ENCODE assay signal across 25 mouse cellular contexts in genomic region chr5:34800292-34800953, GRCm38 (mm10). TPM values are rescaled to one million over a fixed set of nuclear protein-coding genes. Genes with fewer than 3 reads are reported as not detected.
A peak's percentile ranks its signal among the peaks of the same experiment; 100 is the strongest.
DNase-seq lines count a peak whose midpoint lies in the region; ATAC-seq and TF ChIP-seq lines count a peak whose summit lies in the region.
"Had no signal": no experiment of that assay in that cellular context is flagged by ENCODE, and none has a peak within 500 bp of the region (broad histone marks: within the 10 kb centered on the region; RNA-seq: fewer than 3 reads in every experiment).

No protein-coding gene starts in this region.

- peak; percentile 34 to 71 for TF ChIP-seq EP300 in MEL (IDR thresholded peaks at IDR 0.05; ENCODE audit: low read depth in 1 of 2, low read length in 2 of 2)
- TF ChIP-seq EP300 in liver, embryonic 14.5 days (IDR thresholded peaks at IDR 0.05; ENCODE audit: low read depth): peak; percentile 39; the same call in 1 of the 2 replicates

- ATAC-seq in liver, embryonic 14.5 days (ENCODE audit: insufficient read depth): peak; percentile 90
- 0 out of 2 replicates have a peak, but pooled peaks have one; percentile 17 for ATAC-seq in megakaryocyte progenitor cell, adult 5-6 weeks (replicated peaks; ENCODE audit: poor library complexity)
- ATAC-seq: CD4-positive, CD25-positive, alpha-beta regulatory T cell, adult 4 months; forebrain, embryonic 13.5 days; forebrain, postnatal 0 days; Patski had no signal

- H3K27me3 ChIP-seq in MEL (ENCODE audit: control insufficient read depth in 1 of 2, insufficient read depth in 2 of 2, low read length in 2 of 2): no peaks in the 10 kb centered on the region
- no peaks in the 10 kb centered on the region for H3K27me3 ChIP-seq in liver, embryonic 14.5 days (ENCODE audit: control insufficient read depth, insufficient read depth, low read length)
- H3K27me3 ChIP-seq in kidney, adult 2 months (replicated peaks; ENCODE audit: control insufficient read depth, insufficient read depth, low read length): no peaks in the 10 kb centered on the region
- H3K27me3 ChIP-seq: embryonic facial prominence, embryonic 13.5 days; forebrain, embryonic 13.5 days; heart, embryonic 15.5 days; Patski had no signal

- peaks cover 16 to 42% of the 10 kb centered on the region in 2 experiments for H3K36me3 ChIP-seq in MEL (ENCODE audit: control insufficient read depth in 1 of 2, insufficient read depth in 2 of 2, low read length in 2 of 2)
- peaks cover 25% of the 10 kb centered on the region for H3K36me3 ChIP-seq in liver, embryonic 14.5 days (replicated peaks; ENCODE audit: control insufficient read depth, insufficient read depth, low read depth)
- H3K36me3 ChIP-seq in kidney, adult 2 months (ENCODE audit: control insufficient read depth, insufficient read depth, low read length): peaks cover 4% of the 10 kb centered on the region; the same call in 1 of the 2 replicates

- H3K9ac ChIP-seq in MEL (ENCODE audit: control insufficient read depth, low read depth, low read length, poor library complexity, severe bottlenecking): no peak overlapping the region
- H3K9ac ChIP-seq in liver, embryonic 14.5 days (replicated peaks): no peak overlapping the region
- H3K9ac ChIP-seq: embryonic facial prominence, embryonic 13.5 days; forebrain, embryonic 13.5 days; forebrain, postnatal 0 days; heart, embryonic 15.5 days; hindbrain, embryonic 14.5 days had no signal

- no peak overlapping the region for H3K4me3 ChIP-seq in MEL (ENCODE audit: control insufficient read depth in 1 of 2, insufficient read depth in 1 of 2, low read depth in 2 of 2, low read length in 2 of 2)
- H3K4me3 ChIP-seq in liver, embryonic 14.5 days (ENCODE audit: insufficient read depth in 1 of 2, low read depth in 2 of 2, low read length in 2 of 2): no peak overlapping the region
- no peak overlapping the region for H3K4me3 ChIP-seq in kidney, adult 2 months (ENCODE audit: insufficient read depth, low read depth, low read length)
- H3K4me3 ChIP-seq: embryonic facial prominence, embryonic 13.5 days; forebrain, embryonic 13.5 days; heart, adult 2 months; heart, embryonic 15.5 days had no signal

- no peak overlapping the region; the same call in 1 of the 2 replicates for H3K4me2 ChIP-seq in liver, embryonic 14.5 days (ENCODE audit: low read depth)
- H3K4me2 ChIP-seq: embryonic facial prominence, embryonic 13.5 days; forebrain, embryonic 13.5 days; heart, embryonic 11.5 days; heart, embryonic 15.5 days; hindbrain, embryonic 14.5 days had no signal

- TF ChIP-seq CTCF in MEL (IDR thresholded peaks at IDR 0.05 in 2 of 3, conservative IDR thresholded peaks at IDR 0.05 in 1 of 3; ENCODE audit: control insufficient read depth in 1 of 3, insufficient read depth in 1 of 3, low read depth in 2 of 3, low read length in 3 of 3, poor library complexity in 1 of 3, severe bottlenecking in 1 of 3): no peak
- TF ChIP-seq CTCF in liver, embryonic 14.5 days (IDR thresholded peaks at IDR 0.05; ENCODE audit: low read depth): no peak
- TF ChIP-seq CTCF in kidney, adult 2 months (conservative IDR thresholded peaks at IDR 0.05; ENCODE audit: insufficient read depth, insufficient read length, low read depth, low read length): no peak

- H3K27ac ChIP-seq in MEL (ENCODE audit: control insufficient read depth, low read depth, low read length): peak overlapping the region; percentile 59
- peak overlapping the region; percentile 49 for H3K27ac ChIP-seq in liver, embryonic 14.5 days
- H3K27ac ChIP-seq in kidney, adult 2 months (ENCODE audit: insufficient read depth, low read depth, low read length): no peak overlapping the region
- H3K27ac ChIP-seq: embryonic facial prominence, embryonic 13.5 days; forebrain, embryonic 13.5 days; heart, adult 2 months; heart, embryonic 15.5 days; hindbrain, embryonic 14.5 days had no signal

- peaks cover 4 to 12% of the 10 kb centered on the region in 2 experiments for H3K4me1 ChIP-seq in MEL (ENCODE audit: control insufficient read depth in 1 of 2, insufficient read depth in 2 of 2, low read length in 2 of 2)
- H3K4me1 ChIP-seq in liver, embryonic 14.5 days (replicated peaks; ENCODE audit: control insufficient read depth in 2 of 2, insufficient read depth in 2 of 2, low read length in 1 of 2): peaks cover 7 to 14% of the 10 kb centered on the region in 2 experiments
- H3K4me1 ChIP-seq in kidney, adult 2 months (ENCODE audit: control insufficient read depth, insufficient read depth, low read length): no peaks in the 10 kb centered on the region
- H3K4me1 ChIP-seq: forebrain, embryonic 13.5 days; heart, embryonic 15.5 days had no signal

- DNase-seq in MEL (ENCODE audit: low read depth, low spot score) (peak; percentile 64), liver (peak; percentile 34)
- DNase-seq in liver, embryonic 14.5 days (ENCODE audit: low read depth in 3 of 3, low spot score in 3 of 3): peak; percentile 20 to 34 (median 20)
- DNase-seq in T-cell, adult 2 months (ENCODE audit: low spot score): no peak
- no peak for DNase-seq in kidney, adult 2 months
- DNase-seq in ovary, adult 18-20 months (ENCODE audit: low spot score): no peak
- DNase-seq: adrenal gland, adult 2 months; adrenal gland, postnatal 25 days; B cell, adult 2 months; cerebellum, adult 11-12 months; cerebellum, adult 9-10 months; cerebellum, postnatal 25 days; forebrain, postnatal 0 days; gastrocnemius, postnatal 14 days; heart, adult 2 months; heart, postnatal 14 days had no signal

- TF ChIP-seq RAD21 in MEL (IDR thresholded peaks at IDR 0.05; ENCODE audit: low read depth, low read length): no peak

- WGBS in liver, embryonic 14.5 days (ENCODE audit: insufficient replicate concordance): 15% methylated on average over 5 of the region's 5 CpGs
- WGBS in kidney, adult 2 months: 97% methylated on average over 5 of the region's 5 CpGs

- H3K79me2 ChIP-seq in MEL (ENCODE audit: control insufficient read depth, insufficient read depth, low read length, poor library complexity): no peaks in the 10 kb centered on the region

- no peak for TF ChIP-seq POLR2A in MEL (IDR thresholded peaks at IDR 0.05; ENCODE audit: control insufficient read depth in 1 of 2, insufficient read depth in 1 of 2, low read depth in 1 of 2, low read length in 2 of 2, poor library complexity in 1 of 2)
- TF ChIP-seq POLR2A in kidney, adult 2 months (IDR thresholded peaks at IDR 0.05; ENCODE audit: low read depth, low read length): no peak

- no peaks in the 10 kb centered on the region for H3K9me3 ChIP-seq in MEL (replicated peaks; ENCODE audit: insufficient read depth, low read length)
- H3K9me3 ChIP-seq in liver, embryonic 14.5 days (ENCODE audit: control insufficient read depth, low read length): no peaks in the 10 kb centered on the region
- H3K9me3 ChIP-seq: embryonic facial prominence, embryonic 13.5 days; forebrain, embryonic 13.5 days; G1E; heart, embryonic 15.5 days had no signal

TF ChIP-seq in MEL, 35 proteins besides CTCF, POLR2A, EP300 and RAD21:
- no peak for TF ChIP-seq MXI1 (IDR thresholded peaks at IDR 0.05; ENCODE audit: low read depth, low read length)
- no peak for TF ChIP-seq USF1 (IDR thresholded peaks at IDR 0.05; ENCODE audit: low read depth, low read length)
- peak; percentile 85 for TF ChIP-seq TCF12 (IDR thresholded peaks at IDR 0.05; ENCODE audit: low read depth, low read length)
- TF ChIP-seq TAL1 (IDR thresholded peaks at IDR 0.05; ENCODE audit: low read length): peak; percentile 53
- TF ChIP-seq ZKSCAN1 (IDR thresholded peaks at IDR 0.05; ENCODE audit: low read depth, low read length): no peak
- TF ChIP-seq MAFK (IDR thresholded peaks at IDR 0.05; ENCODE audit: borderline replicate concordance, low read depth, low read length): no peak
- peak; percentile 78 for TF ChIP-seq GATA1 (IDR thresholded peaks at IDR 0.05; ENCODE audit: low read depth, low read length)
- TF ChIP-seq ZNF384 (IDR thresholded peaks at IDR 0.05; ENCODE audit: low read depth, low read length): peak; percentile 92
- no peak for TF ChIP-seq MYC (IDR thresholded peaks at IDR 0.05; ENCODE audit: low read depth, low read length)
- TF ChIP-seq ETS1 (IDR thresholded peaks at IDR 0.05; ENCODE audit: low read depth, low read length): 0 out of 2 replicates have a peak, but pooled peaks have one; percentile 14

RNA-seq across cellular contexts. Expression of gene Htt, which starts 38.9 kb away (rescaled TPM):
- 27.0 and 27.5 TPM in 2 replicates for total RNA-seq in MEL (2012; rRNA removed)
- polyA plus RNA-seq in MEL (2012; ENCODE audit: insufficient read depth in 1 of 2, insufficient read length in 2 of 2, low read depth in 1 of 2, low replicate concordance in 2 of 2, missing spikeins in 1 of 2): 10 to 100 TPM in 1 of 2 experiments, not detected in 1; 33.0 TPM
- polyA plus RNA-seq in liver, embryonic 14.5 days (2012; rRNA removed): 5.9 and 6.3 TPM in 2 replicates
- 4.8 and 5.0 TPM in 2 replicates for polyA plus RNA-seq in liver, embryonic 14.5 days (2014; fragmentation: Nextera tagmentation; extraction: Ambion mirVana)
- 19.0 and 27.3 TPM in 2 replicates for total RNA-seq in megakaryocyte progenitor cell, adult 5-6 weeks (2015)
- 19.6 and 24.4 TPM in 2 replicates for total RNA-seq in megakaryocyte progenitor cell, adult 5-6 weeks (2017)
- 11.4 and 13.1 TPM in 2 replicates for polyA plus RNA-seq in kidney, adult 2 months (2012; rRNA removed)

Comparison
In these comparisons a context has a peak if more than half of its experiments do, and no peak if none do; other contexts are left out.
1. DNase-seq: peak in MEL (single experiment), liver (single experiment) and liver, embryonic 14.5 days (3 of 3); none in T-cell, adult 2 months (single experiment), kidney, adult 2 months (single experiment) and ovary, adult 18-20 months (single experiment).